Mouse (Mus musculus) left cerebral cortex, postnatal 10 days (tissue): ENCODE measurements around the gene Acox2. TPM values are rescaled to one million over a fixed set of nuclear protein-coding genes. Genes with fewer than 3 reads are reported as not detected.
"Not testable (repeated sequence)": the region's sequence is repeated elsewhere in the genome, so short reads cannot be mapped to it uniquely, and the experiment has no call there.

ENCODE experiments used
- DNase-seq, 2 experiments: peaks; one replicate each; pipeline ENCODE4 v3.0.0; 2021 to 2022; ENCODE audit warnings: low spot score in 2 of 2, mixed read lengths in 1 of 2; ENCODE audit errors: extremely low spot score in 1 of 2
- intact Hi-C: fragments of 180-260 bp; cut with DNase I; formaldehyde crosslinking; loops from one replicate; pipeline ENCODE4 v1.15.1; 2025
- total RNA-seq, 2 experiments: library from RNA; stranded (reverse); gene quantifications; 2 replicates each; pipeline ENCODE4 v1.2.3; 2021

Acox2 gene
- total RNA-seq = under 1 TPM in 1 of 2 experiments, not detected in 1; 0.61 TPM

GRCm38 (mm10) chr14:8259166-8259565 lies at the start of gene Acox2:
TSS of gene Acox2 (minus strand) at chr14:8259353.
- intact Hi-C loops = no loop called here
- DNase-seq = no peak

- DNase-seq = no peak
- intact Hi-C loops = no loop called here
Measured at GRCm38 (mm10) chr14:8308650-8309049, 49.5 kb upstream of the Acox2 start.

- no peak for DNase-seq
- intact Hi-C loops = no loop called here
Measured at GRCm38 (mm10) chr14:8306884-8307283, 47.7 kb upstream of the Acox2 start.

- peak in 1 of 2 experiments; percentile 25 for DNase-seq
- intact Hi-C loops = no loop called here
Measured at GRCm38 (mm10) chr14:8305014-8305413, 45.9 kb upstream of the Acox2 start.

GRCm38 (mm10) chr14:8304082-8304481 lies 44.9 kb upstream of the Acox2 start:
- DNase-seq = no peak
- intact Hi-C loops = loop anchor here (5.0 kb wide), 1 partner anchor 43 kb away; no protein-coding TSS in a partner anchor

GRCm38 (mm10) chr14:8302687-8303086 lies 43.5 kb upstream of the Acox2 start:
- intact Hi-C loops = loop anchor here (5.0 kb wide), 1 partner anchor 45 kb away; no protein-coding TSS in a partner anchor
- DNase-seq = no peak

- peak in 1 of 2 experiments; percentile 52 for DNase-seq
- intact Hi-C loops = loop anchor here (5.0 kb wide), 1 partner anchor 47 kb away; no protein-coding TSS in a partner anchor
Measured at GRCm38 (mm10) chr14:8300281-8300680, 41.1 kb upstream of the Acox2 start.

- intact Hi-C loops = loop anchor here (5.0 kb wide), 1 partner anchor 36 kb away; no protein-coding TSS in a partner anchor
- no peak for DNase-seq
Measured at GRCm38 (mm10) chr14:8297889-8298293, 38.7 kb upstream of the Acox2 start.

GRCm38 (mm10) chr14:8294257-8294656 lies 35.1 kb upstream of the Acox2 start:
- no peak for DNase-seq
- intact Hi-C loops = no loop called here

- DNase-seq = peak; percentile 43 to 80
- intact Hi-C loops = not testable (repeated sequence)
Measured at GRCm38 (mm10) chr14:8286595-8286994, 27.4 kb upstream of the Acox2 start.

- intact Hi-C loops = no loop called here
- no peak for DNase-seq
Measured at GRCm38 (mm10) chr14:8283784-8284183, 24.6 kb upstream of the Acox2 start.

- intact Hi-C loops, DNase-seq: not testable (repeated sequence)
Measured at GRCm38 (mm10) chr14:8271281-8271680, 12.1 kb upstream of the Acox2 start.

GRCm38 (mm10) chr14:8264378-8264777 lies 5.2 kb upstream of the Acox2 start:
- DNase-seq = no peak
- intact Hi-C loops = loop anchor here (5.0 kb wide), 2 partner anchors 33 to 83 kb away; no protein-coding TSS in a partner anchor

- no peak for DNase-seq
- intact Hi-C loops = loop anchor here (5.0 kb wide), 2 partner anchors 35 to 85 kb away; no protein-coding TSS in a partner anchor
Measured at GRCm38 (mm10) chr14:8262242-8262641, 3.1 kb upstream of the Acox2 start.

- intact Hi-C loops = loop anchor here (5.0 kb wide), 2 partner anchors 37 to 87 kb away; no protein-coding TSS in a partner anchor
- DNase-seq = no peak
Measured at GRCm38 (mm10) chr14:8260214-8260613, 1.1 kb upstream of the Acox2 start.

- intact Hi-C loops = no loop called here
- DNase-seq = no peak
Measured at GRCm38 (mm10) chr14:8258752-8259151, 401 bp downstream of the Acox2 start.

- peak in 1 of 2 experiments; percentile 39 for DNase-seq
Measured at GRCm38 (mm10) chr14:8258335-8258627, 872 bp downstream of the Acox2 start.

GRCm38 (mm10) chr14:8257521-8258334 lies 1.4 kb downstream of the Acox2 start:
- intact Hi-C loops = no loop called here
- DNase-seq = no peak

More at GRCm38 (mm10) chr14:8258335-8258627, 872 bp downstream of the Acox2 start:
- intact Hi-C loops = no loop called here

GRCm38 (mm10) chr14:8256881-8257280 lies 2.3 kb downstream of the Acox2 start:
- no peak for DNase-seq
- intact Hi-C loops = no loop called here

GRCm38 (mm10) chr14:8256072-8256471 lies 3.1 kb downstream of the Acox2 start:
- no peak for DNase-seq
- intact Hi-C loops = no loop called here
